Mouse (Mus musculus): ENCODE data around the gene Grik4.

DNA sequence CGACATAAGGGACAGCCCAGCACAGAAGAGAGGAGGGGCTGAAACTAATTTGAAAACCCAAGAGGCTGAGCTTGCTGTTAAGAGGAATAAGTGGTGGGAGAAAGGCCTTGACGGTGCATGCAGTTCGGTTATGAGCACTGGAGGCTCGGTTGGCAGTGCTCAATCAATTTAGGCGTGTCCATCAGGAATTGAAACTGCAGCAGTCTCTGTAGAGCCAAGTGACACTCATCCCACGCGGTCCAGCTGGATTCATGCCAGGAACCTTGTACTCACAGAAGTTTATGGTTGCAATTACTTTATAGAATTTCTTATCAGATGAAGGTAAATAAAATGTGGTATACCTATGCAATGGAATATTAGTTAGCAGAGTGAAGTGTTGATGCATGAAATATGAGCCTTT lies 14.1 kb upstream of the Grik4 start:
- no peak for TF ChIP-seq GATA1 (IDR thresholded peaks at IDR 0.05; ENCODE audit: borderline replicate concordance, low read length)
- TF ChIP-seq FLI1 (IDR thresholded peaks at IDR 0.05; ENCODE audit: low read length), result no peak
